Mouse (Mus musculus) liver, embryonic 15.5 days (tissue): Measurements from ENCODE around the gene Nt5c3. TPM values are rescaled to one million over a fixed set of nuclear protein-coding genes. Genes with fewer than 3 reads are reported as not detected.

Experiments
- ATAC-seq: fragments of 200-750 bp; cut with Nextera tagmentation; 2 replicates; pipeline ENCODE4 v1.8.0; 2017; ENCODE audit warnings: moderate number of reproducible peaks, mild to moderate bottlenecking, moderate library complexity; ENCODE audit not compliant: insufficient read depth
- H3K27ac ChIP-seq: fragments of 300-500 bp; sonication (generic); replicated peaks from 2 replicates; pipeline ENCODE4 v1.5.1; 2015; ENCODE audit warnings: mild to moderate bottlenecking, inconsistent platforms
- H3K27me3 ChIP-seq: fragments of 300-500 bp; sonication (generic); 2 replicates; pipeline ENCODE4 v1.6.1; 2015; ENCODE audit warnings: mild to moderate bottlenecking, inconsistent platforms
- H3K36me3 ChIP-seq: fragments of 300-500 bp; sonication (generic); replicated peaks from 2 replicates; pipeline ENCODE4 v1.6.1; 2015; ENCODE audit warnings: moderate library complexity, mild to moderate bottlenecking, inconsistent platforms
- H3K4me1 ChIP-seq: fragments of 300-500 bp; sonication (generic); replicated peaks from 2 replicates; pipeline ENCODE4 v1.6.1; 2015; ENCODE audit warnings: inconsistent platforms
- H3K4me2 ChIP-seq: fragments of 300-500 bp; sonication (generic); 2 replicates; pipeline ENCODE4 v1.6.1; 2015; ENCODE audit warnings: moderate library complexity, mild to moderate bottlenecking, inconsistent platforms
- H3K4me3 ChIP-seq: fragments of 300-500 bp; sonication (generic); replicated peaks from 2 replicates; pipeline ENCODE4 v1.5.1; 2015; ENCODE audit warnings: mild to moderate bottlenecking, inconsistent platforms
- H3K9ac ChIP-seq: fragments of 300-500 bp; sonication (generic); 2 replicates; pipeline ENCODE4 v1.6.1; 2015; ENCODE audit warnings: moderate library complexity, mild to moderate bottlenecking, inconsistent platforms
- H3K9me3 ChIP-seq: fragments of 300-500 bp; sonication (generic); replicated peaks from 2 replicates; pipeline ENCODE4 v1.6.1; 2016; ENCODE audit warnings: inconsistent platforms
- WGBS: fragments of 180-500 bp; shearing (Covaris S2); methylation state at CpG from one replicate; pipeline ENCODE4 v1.1.7; 2015; ENCODE audit warnings: mixed read lengths; ENCODE audit not compliant: insufficient replicate concordance; 5-methylcytosine and 5-hydroxymethylcytosine counted together
- polyA plus RNA-seq: library from polyadenylated mRNA; unstranded; fragments of >200 nt; fragmentation: Nextera tagmentation; extraction: Ambion mirVana; gene quantifications from 2 replicates; pipeline ENCODE4 v1.2.1, GENCODE M21; 2015

The Nt5c3 gene
- polyA plus RNA-seq, 1 experiment from 2014 or later, result 240 TPM

- no peak overlapping the region for H3K9ac ChIP-seq
- peaks cover 19% of the 10 kb centered on the region for H3K27me3 ChIP-seq
- no peak for ATAC-seq
- no peaks in the 10 kb centered on the region; the same call in 1 of the 2 replicates for H3K36me3 ChIP-seq
- no peaks in the 10 kb centered on the region for H3K9me3 ChIP-seq
- H3K4me1 ChIP-seq, result peaks cover 22% of the 10 kb centered on the region
- no peak overlapping the region for H3K4me3 ChIP-seq
- no peak overlapping the region for H3K27ac ChIP-seq
- WGBS, result 77% methylated on average over 10 of the region's 10 CpGs
- no peak overlapping the region for H3K4me2 ChIP-seq
Measured at GRCm38 (mm10) chr6:56835532-56835931, 88.2 kb downstream of the Nt5c3 start.

GRCm38 (mm10) chr6:56834769-56835168 lies 89.0 kb downstream of the Nt5c3 start:
- Histone ChIP-seq H3K27ac (no peak overlapping the region), H3K4me3 (no peak overlapping the region), H3K9me3 (no peaks in the 10 kb centered on the region), H3K27me3 (peaks cover 20% of the 10 kb centered on the region), H3K9ac (no peak overlapping the region), H3K36me3 (no peaks in the 10 kb centered on the region), H3K4me2 (no peak overlapping the region), H3K4me1 (peaks cover 22% of the 10 kb centered on the region)
- 76% methylated on average over 5 of the region's 5 CpGs for WGBS
- no peak for ATAC-seq

- peaks cover 14% of the 10 kb centered on the region for H3K4me1 ChIP-seq
- H3K27me3 ChIP-seq, result peaks cover 20% of the 10 kb centered on the region
- H3K36me3 ChIP-seq, result no peaks in the 10 kb centered on the region
- H3K4me3 ChIP-seq, result peak overlapping the region; percentile 64
- no peaks in the 10 kb centered on the region for H3K9me3 ChIP-seq
- H3K9ac ChIP-seq, result no peak overlapping the region
- no peak overlapping the region for H3K27ac ChIP-seq
- H3K4me2 ChIP-seq, result peak overlapping the region; percentile 87
- ATAC-seq, result no peak
Measured at GRCm38 (mm10) chr6:56832830-56833229, 90.9 kb downstream of the Nt5c3 start.

- H3K27ac ChIP-seq, result peak overlapping the region; percentile 42; the same call in 1 of the 2 replicates
- no peaks in the 10 kb centered on the region for H3K36me3 ChIP-seq
- peak overlapping the region; percentile 56; the same call in 1 of the 2 replicates for H3K9ac ChIP-seq
- H3K4me3 ChIP-seq, result peak overlapping the region; percentile 64
- H3K4me1 ChIP-seq, result peaks cover 14% of the 10 kb centered on the region
- 5% methylated on average over 15 of the region's 15 CpGs for WGBS
- ATAC-seq, result peak; percentile 45; the same call in 1 of the 2 replicates
- peak overlapping the region; percentile 87 for H3K4me2 ChIP-seq
- H3K27me3 ChIP-seq, result peaks cover 20% of the 10 kb centered on the region
- no peaks in the 10 kb centered on the region for H3K9me3 ChIP-seq
Measured at GRCm38 (mm10) chr6:56832407-56832796, 91.3 kb downstream of the Nt5c3 start.

Other genes starting within 250 kb of the Nt5c3 start
- 39.9 and 58.2 TPM in 2 replicates for gene Lsm5, start 219.2 kb downstream of the Nt5c3 start, polyA plus RNA-seq
- gene Avl9, start 209.0 kb downstream of the Nt5c3 start, polyA plus RNA-seq, result 2.8 and 3.4 TPM in 2 replicates
- 15.6 TPM in 2 replicates for gene Kbtbd2, start 126.1 kb downstream of the Nt5c3 start, polyA plus RNA-seq
- 23.7 and 24.3 TPM in 2 replicates for gene Fkbp9, start 91.9 kb downstream of the Nt5c3 start, polyA plus RNA-seq
- gene Vmn1r4, start 83 bp upstream of the Nt5c3 start, polyA plus RNA-seq, result 0.15 and 0.16 TPM in 2 replicates
- gene Vmn1r5, start 46.3 kb upstream of the Nt5c3 start, polyA plus RNA-seq, result not detected in 2 replicates
- gene Vmn1r6, start 73.3 kb upstream of the Nt5c3 start, polyA plus RNA-seq, result not detected in 2 replicates
- gene Vmn1r7, start 101.4 kb upstream of the Nt5c3 start, polyA plus RNA-seq, result not detected in 2 replicates
- not detected in 2 replicates for gene Vmn1r8, start 108.4 kb upstream of the Nt5c3 start, polyA plus RNA-seq
- not detected in 2 replicates for gene Vmn1r9, start 142.9 kb upstream of the Nt5c3 start, polyA plus RNA-seq
- gene Vmn1r10, start 185.5 kb upstream of the Nt5c3 start, polyA plus RNA-seq, result not detected in 2 replicates
- gene Vmn1r11, start 209.5 kb upstream of the Nt5c3 start, polyA plus RNA-seq, result not detected in 2 replicates
- gene Vmn1r12, start 233.0 kb upstream of the Nt5c3 start, polyA plus RNA-seq, result not detected in 2 replicates